Mouse (Mus musculus) gastrocnemius, adult 2 months (tissue): ENCODE measurements at regions not wholly inside any gene's neighbourhood (a gene's known extent, or its start where the extent isn't known, plus 50 kb on each side); places are given as distances from the start of the nearest gene placed in this dataset.
A peak's percentile ranks its signal among the peaks of the same experiment; 100 is the strongest.

ENCODE experiments used
- DNase-seq: peaks from one replicate; pipeline ENCODE4 v3.0.0; 2022
- H3K27ac ChIP-seq: fragments of 200-600 bp; 2 replicates; pipeline ENCODE4 v1.8.1; 2022; ENCODE audit warnings: mild to moderate bottlenecking
- H3K4me3 ChIP-seq: fragments of 200-600 bp; 2 replicates; pipeline ENCODE4 v1.8.1; 2022; ENCODE audit warnings: mild to moderate bottlenecking, moderate library complexity
- CTCF ChIP-seq: fragments of 200-600 bp; IDR thresholded peaks from 2 replicates; pipeline ENCODE4 v1.8.1; 2022; ENCODE audit warnings: antibody characterized with exemption, mild to moderate bottlenecking, moderate library complexity
- intact Hi-C: fragments of 180-260 bp; cut with DNase I; formaldehyde crosslinking; loops from one replicate; pipeline ENCODE4 v1.15.1; 2025

GRCm38 (mm10) chr3:132425819-132426671 is 203.6 kb upstream of the Gimd1 start:
- intact Hi-C loops: no loop called here
- no peak for DNase-seq
- TF ChIP-seq CTCF: no peak
- H3K27ac ChIP-seq: no peak overlapping the region
- H3K4me3 ChIP-seq: no peak overlapping the region

GRCm38 (mm10) chr3:132427244-132427643 is 202.4 kb upstream of the Gimd1 start:
- intact Hi-C loops: no loop called here
- TF ChIP-seq CTCF: no peak
- Histone ChIP-seq H3K4me3 (no peak overlapping the region), H3K27ac (no peak overlapping the region)
- DNase-seq: no peak

GRCm38 (mm10) chr3:132428148-132428547 is 201.5 kb upstream of the Gimd1 start:
- intact Hi-C loops: no loop called here
- Histone ChIP-seq H3K27ac (0 out of 2 replicates have a peak overlapping the region, but pooled peaks have one; percentile 7), H3K4me3 (peak overlapping the region; percentile 52)
- no peak for DNase-seq
- TF ChIP-seq CTCF: no peak

- no peak for DNase-seq
- no peak for TF ChIP-seq CTCF
- no peak overlapping the region for H3K27ac ChIP-seq
- no peak overlapping the region for H3K4me3 ChIP-seq
- intact Hi-C loops: no loop called here
Measured at GRCm38 (mm10) chr3:132431805-132432204, 197.8 kb upstream of the Gimd1 start.

GRCm38 (mm10) chr3:132441226-132441625 is 188.4 kb upstream of the Gimd1 start:
- intact Hi-C loops: no loop called here
- H3K4me3 ChIP-seq: no peak overlapping the region
- no peak for TF ChIP-seq CTCF
- no peak for DNase-seq
- peak overlapping the region; percentile 54 for H3K27ac ChIP-seq

GRCm38 (mm10) chr3:132453927-132454326 is 175.7 kb upstream of the Gimd1 start:
- DNase-seq: no peak
- no peak for TF ChIP-seq CTCF
- Histone ChIP-seq H3K4me3 (no peak overlapping the region), H3K27ac (no peak overlapping the region)
- intact Hi-C loops: no loop called here

GRCm38 (mm10) chr3:132462348-132462959 is 167.2 kb upstream of the Gimd1 start:
- no peak for DNase-seq
- no peak overlapping the region for H3K4me3 ChIP-seq
- intact Hi-C loops: no loop called here
- no peak overlapping the region for H3K27ac ChIP-seq
- TF ChIP-seq CTCF: no peak

- Histone ChIP-seq H3K27ac (no peak overlapping the region), H3K4me3 (no peak overlapping the region)
- TF ChIP-seq CTCF: no peak
- intact Hi-C loops: no loop called here
- DNase-seq: no peak
Measured at GRCm38 (mm10) chr3:132471070-132471469, 158.6 kb upstream of the Gimd1 start.

GRCm38 (mm10) chr3:132477768-132478167 is 151.9 kb upstream of the Gimd1 start:
- H3K27ac ChIP-seq: no peak overlapping the region
- no peak for DNase-seq
- no peak overlapping the region for H3K4me3 ChIP-seq
- peak; percentile 28; the same call in 1 of the 2 replicates for TF ChIP-seq CTCF
- intact Hi-C loops: no loop called here

GRCm38 (mm10) chr3:132479275-132479674 is 150.3 kb upstream of the Gimd1 start:
- no peak for DNase-seq
- no peak for TF ChIP-seq CTCF
- Histone ChIP-seq H3K4me3 (no peak overlapping the region), H3K27ac (no peak overlapping the region)
- intact Hi-C loops: no loop called here

GRCm38 (mm10) chr3:132484814-132485213 is 144.8 kb upstream of the Gimd1 start:
- no peak overlapping the region for H3K27ac ChIP-seq
- H3K4me3 ChIP-seq: no peak overlapping the region
- intact Hi-C loops: no loop called here
- no peak for DNase-seq
- TF ChIP-seq CTCF: no peak

- intact Hi-C loops: no loop called here
- no peak for TF ChIP-seq CTCF
- Histone ChIP-seq H3K27ac (no peak overlapping the region), H3K4me3 (no peak overlapping the region)
- no peak for DNase-seq
Measured at GRCm38 (mm10) chr3:132485553-132485952, 144.1 kb upstream of the Gimd1 start.

GRCm38 (mm10) chr3:132506095-132506494 is 123.5 kb upstream of the Gimd1 start:
- no peak overlapping the region for H3K27ac ChIP-seq
- peak; percentile 59 for TF ChIP-seq CTCF
- H3K4me3 ChIP-seq: no peak overlapping the region
- peak; percentile 34 for DNase-seq
- intact Hi-C loops: no loop called here
